Mouse (Mus musculus) frontal cortex, postnatal 36 days (tissue): ENCODE measurements at regions not wholly inside any gene's neighbourhood (a gene's known extent, or its start where the extent isn't known, plus 50 kb on each side); places are given as distances from the start of the nearest gene placed in this dataset.

Experiments
- DNase-seq, 2 experiments: peaks; one replicate each; pipeline ENCODE4 v3.0.0; 2022; ENCODE audit warnings: low spot score in 2 of 2

- DNase-seq: no peak
Measured at GRCm38 (mm10) chr11:84638353-84638752, 113.0 kb upstream of the Lhx1 start.

- DNase-seq: no peak
Measured at GRCm38 (mm10) chr11:84637268-84637667, 111.9 kb upstream of the Lhx1 start.

GRCm38 (mm10) chr11:84634990-84635389 is 109.7 kb upstream of the Lhx1 start:
- DNase-seq: no peak

- no peak for DNase-seq
Measured at GRCm38 (mm10) chr11:84633300-84633699, 108.0 kb upstream of the Lhx1 start.

GRCm38 (mm10) chr11:84628111-84628510 is 102.8 kb upstream of the Lhx1 start:
- DNase-seq: no peak

GRCm38 (mm10) chr11:84627685-84628084 is 102.3 kb upstream of the Lhx1 start:
- DNase-seq: no peak

GRCm38 (mm10) chr11:84627259-84627658 is 101.9 kb upstream of the Lhx1 start:
- DNase-seq: no peak

GRCm38 (mm10) chr11:84624100-84624499 is 98.8 kb upstream of the Lhx1 start:
- DNase-seq: no peak

- DNase-seq: no peak
Measured at GRCm38 (mm10) chr11:84619713-84620112, 94.4 kb upstream of the Lhx1 start.

GRCm38 (mm10) chr11:84618576-84618975 is 93.2 kb upstream of the Lhx1 start:
- no peak for DNase-seq

GRCm38 (mm10) chr11:84612982-84613720 is 87.8 kb upstream of the Lhx1 start:
- DNase-seq: no peak

- DNase-seq: no peak
Measured at GRCm38 (mm10) chr11:84611625-84611879, 86.2 kb upstream of the Lhx1 start.

- DNase-seq: no peak
Measured at GRCm38 (mm10) chr11:84610774-84611624, 85.7 kb upstream of the Lhx1 start.

GRCm38 (mm10) chr11:84604781-84605180 is 79.4 kb upstream of the Lhx1 start:
- no peak for DNase-seq

- DNase-seq: no peak
Measured at GRCm38 (mm10) chr11:84599267-84599841, 74.0 kb upstream of the Lhx1 start.

GRCm38 (mm10) chr11:84597572-84598295 is 72.4 kb upstream of the Lhx1 start:
- DNase-seq: no peak

- no peak for DNase-seq
Measured at GRCm38 (mm10) chr11:84592715-84593339, 67.5 kb upstream of the Lhx1 start.

- DNase-seq: no peak
Measured at GRCm38 (mm10) chr11:84587107-84587506, 61.8 kb upstream of the Lhx1 start.

- DNase-seq: no peak
Measured at GRCm38 (mm10) chr11:84585626-84586025, 60.3 kb upstream of the Lhx1 start.

- no peak for DNase-seq
Measured at GRCm38 (mm10) chr11:84578805-84579541, 53.6 kb upstream of the Lhx1 start.
